Mouse (Mus musculus): ENCODE results near the gene Cabin1.

The Cabin1 gene

GRCm38 (mm10) chr10:75637711-75638110 lies 126.4 kb downstream of the Cabin1 start:
- peak; percentile 40 for DNase-seq (ENCODE audit: low spot score)

- no peak for DNase-seq (ENCODE audit: low spot score)
These were observed 127.9 kb downstream of the Cabin1 start for GRCm38 (mm10) chr10:75636084-75636786.

- DNase-seq (ENCODE audit: low spot score), result peak; percentile 86
These were observed 128.5 kb downstream of the Cabin1 start for GRCm38 (mm10) chr10:75635693-75636055.

GRCm38 (mm10) chr10:75635019-75635692 lies 129.0 kb downstream of the Cabin1 start:
- peak; percentile 37 for DNase-seq (ENCODE audit: low spot score)

GRCm38 (mm10) chr10:75634610-75635009 lies 129.5 kb downstream of the Cabin1 start:
- peak; percentile 43 for DNase-seq (ENCODE audit: low spot score)

- peak; percentile 44 for DNase-seq (ENCODE audit: low spot score)
These were observed 130.5 kb downstream of the Cabin1 start for GRCm38 (mm10) chr10:75633576-75634139.

GRCm38 (mm10) chr10:75633048-75633447 lies 131.1 kb downstream of the Cabin1 start:
- DNase-seq (ENCODE audit: low spot score), result peak; percentile 53

- DNase-seq (ENCODE audit: low spot score), result peak; percentile 58
These were observed 131.5 kb downstream of the Cabin1 start for GRCm38 (mm10) chr10:75632633-75633032.

GRCm38 (mm10) chr10:75627490-75627889 lies 136.7 kb downstream of the Cabin1 start:
- peak; percentile 90 for DNase-seq (ENCODE audit: low spot score)

GRCm38 (mm10) chr10:75626991-75627390 lies 137.2 kb downstream of the Cabin1 start:
- peak; percentile 49 for DNase-seq (ENCODE audit: low spot score)

- DNase-seq (ENCODE audit: low spot score), result no peak
These were observed 138.2 kb downstream of the Cabin1 start for GRCm38 (mm10) chr10:75625920-75626319.

- no peak for DNase-seq (ENCODE audit: low spot score)
These were observed 143.3 kb downstream of the Cabin1 start for GRCm38 (mm10) chr10:75620818-75621217.

- no peak for DNase-seq (ENCODE audit: low spot score)
These were observed 148.1 kb downstream of the Cabin1 start for GRCm38 (mm10) chr10:75616044-75616443.

GRCm38 (mm10) chr10:75610486-75610885 lies 153.7 kb downstream of the Cabin1 start:
- DNase-seq (ENCODE audit: low spot score), result no peak

GRCm38 (mm10) chr10:75608975-75609374 lies 155.2 kb downstream of the Cabin1 start:
- no peak for DNase-seq (ENCODE audit: low spot score)

- DNase-seq (ENCODE audit: low spot score), result no peak
These were observed 156.9 kb downstream of the Cabin1 start for GRCm38 (mm10) chr10:75607253-75607652.

- DNase-seq (ENCODE audit: low spot score), result peak; percentile 78
These were observed 158.8 kb downstream of the Cabin1 start for GRCm38 (mm10) chr10:75605162-75605846.

- no peak for DNase-seq (ENCODE audit: low spot score)
These were observed 163.9 kb downstream of the Cabin1 start for GRCm38 (mm10) chr10:75600189-75600730.

Data from testis, postnatal 10 days (tissue).